Comparison of ENCODE assay signal across 10 mouse cellular contexts in genomic region chr7:45919083-45919671, GRCm38 (mm10). TPM values are rescaled to one million over a fixed set of nuclear protein-coding genes. Genes with fewer than 3 reads are reported as not detected.
DNase-seq lines count a peak whose midpoint lies in the region; ATAC-seq and TF ChIP-seq lines count a peak whose summit lies in the region.
"Had no signal": no experiment of that assay in that cellular context is flagged by ENCODE, and none has a peak within 500 bp of the region (broad histone marks: within the 10 kb centered on the region; RNA-seq: fewer than 3 reads in every experiment).

No protein-coding gene starts in this region.

- no peak overlapping the region for H3K4me3 ChIP-seq in midbrain, postnatal 0 days (ENCODE audit: low read depth, low read length)
- H3K4me3 ChIP-seq in midbrain, embryonic 13.5 days (replicated peaks) = no peak overlapping the region
- no peak overlapping the region for H3K4me3 ChIP-seq in kidney, postnatal 0 days (replicated peaks; ENCODE audit: low read depth, low read length)

- peak; percentile 39 for TF ChIP-seq CTCF in midbrain, postnatal 0 days (IDR thresholded peaks at IDR 0.05)
- peak; percentile 54 for TF ChIP-seq CTCF in kidney, postnatal 0 days (IDR thresholded peaks at IDR 0.05; ENCODE audit: low read depth)

- H3K4me2 ChIP-seq in midbrain, postnatal 0 days (ENCODE audit: low read depth, low read length, poor library complexity, severe bottlenecking) = no peak overlapping the region
- H3K4me2 ChIP-seq in midbrain, embryonic 13.5 days (replicated peaks) = no peak overlapping the region
- H3K4me2 ChIP-seq in kidney, postnatal 0 days (ENCODE audit: low read length) = peak overlapping the region; percentile 64

- no peak overlapping the region for H3K9ac ChIP-seq in midbrain, postnatal 0 days (replicated peaks; ENCODE audit: low read length, poor library complexity, severe bottlenecking)
- no peak overlapping the region for H3K9ac ChIP-seq in midbrain, embryonic 13.5 days (replicated peaks)
- no peak overlapping the region for H3K9ac ChIP-seq in kidney, postnatal 0 days (ENCODE audit: low read depth, low read length)

- H3K27ac ChIP-seq in midbrain, postnatal 0 days (ENCODE audit: low read depth, low read length) = no peak overlapping the region
- H3K27ac ChIP-seq in midbrain, embryonic 13.5 days = no peak overlapping the region
- H3K27ac ChIP-seq in kidney, postnatal 0 days = no peak overlapping the region

- H3K9me3 ChIP-seq in midbrain, postnatal 0 days (ENCODE audit: low read length) = no peaks in the 10 kb centered on the region
- no peaks in the 10 kb centered on the region for H3K9me3 ChIP-seq in midbrain, embryonic 13.5 days
- no peaks in the 10 kb centered on the region for H3K9me3 ChIP-seq in kidney, postnatal 0 days (replicated peaks; ENCODE audit: low read length)

- WGBS in midbrain, postnatal 0 days = 52% methylated on average over 14 of the region's 14 CpGs
- WGBS in midbrain, embryonic 13.5 days = 69% methylated on average over 14 of the region's 14 CpGs
- 73% methylated on average over 14 of the region's 14 CpGs for WGBS in kidney, postnatal 0 days

- ATAC-seq in midbrain, postnatal 0 days (ENCODE audit: low FRiP score) = no peak
- no peak for ATAC-seq in midbrain, embryonic 13.5 days
- no peak for ATAC-seq in kidney, postnatal 0 days (replicated peaks; ENCODE audit: low FRiP score, low read depth)
- ATAC-seq: forebrain, embryonic 14.5 days had no signal

- no peaks in the 10 kb centered on the region for H3K36me3 ChIP-seq in midbrain, postnatal 0 days (ENCODE audit: insufficient read depth, low read length)
- no peaks in the 10 kb centered on the region for H3K36me3 ChIP-seq in midbrain, embryonic 13.5 days
- no peaks in the 10 kb centered on the region for H3K36me3 ChIP-seq in kidney, postnatal 0 days (ENCODE audit: insufficient read depth, low read length)

- H3K27me3 ChIP-seq in midbrain, postnatal 0 days (ENCODE audit: insufficient read depth, low read length) = no peaks in the 10 kb centered on the region
- H3K27me3 ChIP-seq in midbrain, embryonic 13.5 days = peaks cover 13% of the 10 kb centered on the region; the same call in 1 of the 2 replicates
- H3K27me3 ChIP-seq in kidney, postnatal 0 days (ENCODE audit: insufficient read depth, low read length) = no peaks in the 10 kb centered on the region

- peaks cover 12% of the 10 kb centered on the region for H3K4me1 ChIP-seq in midbrain, postnatal 0 days (ENCODE audit: insufficient read depth, low read length)
- peaks cover 30% of the 10 kb centered on the region for H3K4me1 ChIP-seq in midbrain, embryonic 13.5 days (replicated peaks)
- peaks cover 45% of the 10 kb centered on the region for H3K4me1 ChIP-seq in kidney, postnatal 0 days (replicated peaks; ENCODE audit: insufficient read depth, low read length)

- peak; percentile 35 for DNase-seq in adrenal gland, adult 2 months
- no peak for DNase-seq in adrenal gland, adult 8-10 months
- no peak for DNase-seq in midbrain, postnatal 0 days (ENCODE audit: low spot score)
- no peak for DNase-seq in kidney, postnatal 0 days (ENCODE audit: low spot score)
- DNase-seq in testis, postnatal 10 days (ENCODE audit: low spot score) = peak; percentile 70
- no peak for DNase-seq in right cerebral cortex, adult 18-20 months
- no peak for DNase-seq in left cerebral cortex, adult 9 months (ENCODE audit: low spot score in 2 of 2)

RNA-seq across cellular contexts. Expression of gene Emp3, which starts 2.0 kb away (rescaled TPM):
- 100 to 1,000 TPM; 327 to 620 TPM for total RNA-seq in adrenal gland, adult 2 months (2021)
- polyA plus RNA-seq in adrenal gland, adult 2 months (2012; rRNA removed) = 855 and 1,123 TPM in 2 replicates
- 100 to 1,000 TPM; 302 to 612 (median 463) TPM for total RNA-seq in adrenal gland, adult 8-10 months (2022)
- 12.8 and 17.0 TPM in 2 replicates for total RNA-seq in midbrain, postnatal 0 days (2014; rRNA removed)
- 36.4 and 38.5 TPM in 2 replicates for polyA plus RNA-seq in midbrain, postnatal 0 days (2015; fragmentation: Nextera tagmentation; extraction: Ambion mirVana)
- 24.4 and 27.3 TPM in 2 replicates for polyA plus RNA-seq in midbrain, embryonic 13.5 days (2015; fragmentation: Nextera tagmentation; extraction: Ambion mirVana)
- 170 and 171 TPM in 2 replicates for polyA plus RNA-seq in kidney, postnatal 0 days (2015; fragmentation: Nextera tagmentation; extraction: Ambion mirVana)

RNA-seq across cellular contexts. Expression of gene Ccdc114, which starts 4.7 kb away (rescaled TPM):
- total RNA-seq in adrenal gland, adult 2 months (2021) = 10 to 100 TPM; 13.3 to 68.3 TPM
- 19.2 and 23.9 TPM in 2 replicates for polyA plus RNA-seq in adrenal gland, adult 2 months (2012; rRNA removed)
- 10 to 100 TPM; 17.8 to 92.8 (median 47.9) TPM for total RNA-seq in adrenal gland, adult 8-10 months (2022)
- total RNA-seq in midbrain, postnatal 0 days (2014; rRNA removed) = 4.2 and 7.2 TPM in 2 replicates
- polyA plus RNA-seq in midbrain, postnatal 0 days (2015; fragmentation: Nextera tagmentation; extraction: Ambion mirVana) = 4.3 and 5.8 TPM in 2 replicates
- polyA plus RNA-seq in midbrain, embryonic 13.5 days (2015; fragmentation: Nextera tagmentation; extraction: Ambion mirVana) = 3.3 and 4.1 TPM in 2 replicates
- 7.2 and 8.4 TPM in 2 replicates for polyA plus RNA-seq in kidney, postnatal 0 days (2015; fragmentation: Nextera tagmentation; extraction: Ambion mirVana)

RNA-seq across cellular contexts. Expression of gene Tmem143, which starts 22.4 kb away (rescaled TPM):
- 10 to 100 TPM; 60.8 to 65.3 TPM for total RNA-seq in adrenal gland, adult 2 months (2021)
- polyA plus RNA-seq in adrenal gland, adult 2 months (2012; rRNA removed) = 173 and 207 TPM in 2 replicates
- total RNA-seq in adrenal gland, adult 8-10 months (2022) = 10 to 100 TPM; 36.3 to 60.3 (median 52.9) TPM
- 27.4 and 41.6 TPM in 2 replicates for total RNA-seq in midbrain, postnatal 0 days (2014; rRNA removed)
- 5.5 and 5.6 TPM in 2 replicates for polyA plus RNA-seq in midbrain, postnatal 0 days (2015; fragmentation: Nextera tagmentation; extraction: Ambion mirVana)
- 5.9 and 6.7 TPM in 2 replicates for polyA plus RNA-seq in midbrain, embryonic 13.5 days (2015; fragmentation: Nextera tagmentation; extraction: Ambion mirVana)
- polyA plus RNA-seq in kidney, postnatal 0 days (2015; fragmentation: Nextera tagmentation; extraction: Ambion mirVana) = 6.2 and 6.7 TPM in 2 replicates

RNA-seq across cellular contexts. Expression of gene Syngr4, which starts 22.7 kb away (rescaled TPM):
- total RNA-seq in adrenal gland, adult 2 months (2021) = not detected
- polyA plus RNA-seq in adrenal gland, adult 2 months (2012; rRNA removed) = 0.90 and 0.98 TPM in 2 replicates
- under 1 TPM in 1 of 4 experiments, not detected in 3; 0.78 TPM for total RNA-seq in adrenal gland, adult 8-10 months (2022)
- total RNA-seq in midbrain, postnatal 0 days (2014; rRNA removed) = 0.38 TPM in 1 of 2 replicates, not detected in the other
- polyA plus RNA-seq in midbrain, postnatal 0 days (2015; fragmentation: Nextera tagmentation; extraction: Ambion mirVana) = 0.25 and 0.30 TPM in 2 replicates
- polyA plus RNA-seq in midbrain, embryonic 13.5 days (2015; fragmentation: Nextera tagmentation; extraction: Ambion mirVana) = 0.28 and 0.66 TPM in 2 replicates
- 0.96 and 1.6 TPM in 2 replicates for polyA plus RNA-seq in kidney, postnatal 0 days (2015; fragmentation: Nextera tagmentation; extraction: Ambion mirVana)
- polyA plus RNA-seq: neural tube, embryonic 14.5 days had no signal

RNA-seq across cellular contexts. Expression of gene Grin2d, which starts 41.0 kb away (rescaled TPM):
- total RNA-seq in adrenal gland, adult 2 months (2021) = under 1 TPM; 0.40 to 0.97 TPM
- polyA plus RNA-seq in adrenal gland, adult 2 months (2012; rRNA removed) = 4.0 and 4.2 TPM in 2 replicates
- 1 to 10 TPM in 3 of 4 experiments, under 1 TPM in 1; 0.78 to 1.4 (median 1.2) TPM for total RNA-seq in adrenal gland, adult 8-10 months (2022)
- 51.6 and 51.7 TPM in 2 replicates for total RNA-seq in midbrain, postnatal 0 days (2014; rRNA removed)
- 5.4 and 6.6 TPM in 2 replicates for polyA plus RNA-seq in midbrain, postnatal 0 days (2015; fragmentation: Nextera tagmentation; extraction: Ambion mirVana)
- polyA plus RNA-seq in midbrain, embryonic 13.5 days (2015; fragmentation: Nextera tagmentation; extraction: Ambion mirVana) = 1.2 and 1.3 TPM in 2 replicates
- polyA plus RNA-seq in kidney, postnatal 0 days (2015; fragmentation: Nextera tagmentation; extraction: Ambion mirVana) = 0.29 and 0.32 TPM in 2 replicates

Comparison
In these comparisons a context has a peak if more than half of its experiments do, and no peak if none do; other contexts are left out.
1. DNase-seq: peak in adrenal gland, adult 2 months (single experiment) and testis, postnatal 10 days (single experiment); none in adrenal gland, adult 8-10 months (single experiment), midbrain, postnatal 0 days (single experiment), kidney, postnatal 0 days (single experiment), right cerebral cortex, adult 18-20 months (single experiment) and left cerebral cortex, adult 9 months (0 of 2).
2. RNA of gene Tmem143, which starts 22.4 kb away (polyA plus RNA-seq): 173 to 207 TPM in adrenal gland, adult 2 months; 5.9 to 6.7 TPM in midbrain, embryonic 13.5 days, 6.2 to 6.7 TPM in kidney, postnatal 0 days and 5.5 to 5.6 TPM in midbrain, postnatal 0 days; every median in the first group is over 10 times any median in the second.